Mouse (Mus musculus): ENCODE measurements around the gene Lcn3.
"Not testable (repeated sequence)": the region's sequence is repeated elsewhere in the genome, so short reads cannot be mapped to it uniquely, and the experiment has no call there.

The Lcn3 gene

DNA sequence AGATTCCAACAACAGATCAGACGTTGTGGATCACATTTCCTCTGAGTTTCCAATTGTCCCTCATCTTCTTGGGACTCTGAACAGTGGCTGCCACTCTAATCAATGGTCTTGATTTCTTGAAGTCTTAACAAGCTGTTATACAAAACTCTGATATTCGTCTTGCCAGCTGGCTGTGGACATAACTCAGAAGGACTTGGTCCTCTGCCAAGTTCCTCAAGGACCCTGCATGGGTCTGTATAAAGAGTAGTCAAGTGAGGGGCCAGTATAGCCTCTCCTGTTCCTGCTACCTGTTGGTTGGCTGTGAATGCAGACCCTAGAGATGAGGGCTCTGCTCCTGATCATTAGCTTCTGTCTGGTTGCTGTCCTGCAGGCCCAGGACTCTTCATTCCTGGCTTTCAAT, at the start of gene Lcn3:
Gene Lcn3 (plus strand): TSS at position 301 of the 400 bp plus-strand sequence.
- DNase-seq = no peak

- DNase-seq = no peak
These were observed 48.1 kb upstream of the Lcn3 start for GRCm38 (mm10) chr2:25717222-25717621.

GRCm38 (mm10) chr2:25733199-25733930, 32.0 kb upstream of the Lcn3 start:
- no peak for DNase-seq

DNA sequence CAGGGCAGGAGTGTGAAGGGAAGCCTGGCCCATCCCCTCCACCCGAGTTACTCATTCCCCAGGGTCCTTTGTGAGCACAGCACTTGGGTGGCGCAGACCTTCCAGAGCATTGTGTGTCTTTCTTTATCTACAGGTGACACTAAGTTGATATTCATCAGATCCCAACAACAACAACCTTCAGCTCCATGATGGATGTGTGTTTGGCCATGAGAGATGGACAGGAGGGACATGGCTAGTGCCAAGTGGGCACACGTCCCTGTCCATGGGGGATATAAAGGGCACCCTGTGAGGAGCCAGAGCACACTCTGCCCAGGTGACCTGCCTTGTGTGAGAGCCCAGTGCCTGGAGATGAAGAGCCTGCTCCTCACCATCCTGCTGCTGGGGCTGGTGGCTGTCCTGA, 28.7 kb upstream of the Lcn3 start, which contains the start of gene Obp2b:
Gene Obp2b (plus strand): TSS at position 301 of the 400 bp plus-strand sequence.
- not testable (repeated sequence) for DNase-seq

- no peak for DNase-seq
These were observed 23.7 kb upstream of the Lcn3 start for GRCm38 (mm10) chr2:25741671-25742070.

GRCm38 (mm10) chr2:25754201-25754600, 11.2 kb upstream of the Lcn3 start:
- no peak for DNase-seq

DNA sequence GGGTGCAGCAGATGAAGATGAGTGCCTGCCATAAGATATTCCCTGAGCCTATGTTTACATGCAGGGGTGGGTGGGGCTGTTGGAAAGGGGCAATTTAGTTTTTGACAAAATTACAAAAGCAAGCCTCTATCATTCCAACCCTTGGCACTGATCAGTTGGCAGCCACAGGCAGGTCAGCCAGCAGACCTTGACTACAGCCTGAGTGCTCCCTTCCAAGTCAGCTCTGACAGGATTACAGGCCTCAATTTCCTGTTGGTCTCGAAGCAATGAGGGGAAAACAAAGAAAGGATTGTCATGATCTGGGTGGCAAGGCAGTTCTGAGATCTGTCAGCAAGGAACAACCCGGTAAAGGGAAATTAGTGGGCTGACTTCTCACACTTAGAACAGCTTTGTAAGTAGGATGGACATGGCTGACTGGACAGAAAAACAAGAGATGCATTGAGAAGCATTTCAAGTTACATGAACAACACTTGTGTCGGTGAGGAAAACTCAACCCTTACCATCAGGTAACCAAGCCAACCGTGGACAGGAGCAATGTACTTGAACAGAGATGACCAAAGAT, 7.2 kb upstream of the Lcn3 start:
- no peak for DNase-seq

GRCm38 (mm10) chr2:25767764-25768163, 2.4 kb downstream of the Lcn3 start:
- DNase-seq = no peak

- no peak for DNase-seq
These were observed 8.1 kb downstream of the Lcn3 start for GRCm38 (mm10) chr2:25773507-25773906.

DNA sequence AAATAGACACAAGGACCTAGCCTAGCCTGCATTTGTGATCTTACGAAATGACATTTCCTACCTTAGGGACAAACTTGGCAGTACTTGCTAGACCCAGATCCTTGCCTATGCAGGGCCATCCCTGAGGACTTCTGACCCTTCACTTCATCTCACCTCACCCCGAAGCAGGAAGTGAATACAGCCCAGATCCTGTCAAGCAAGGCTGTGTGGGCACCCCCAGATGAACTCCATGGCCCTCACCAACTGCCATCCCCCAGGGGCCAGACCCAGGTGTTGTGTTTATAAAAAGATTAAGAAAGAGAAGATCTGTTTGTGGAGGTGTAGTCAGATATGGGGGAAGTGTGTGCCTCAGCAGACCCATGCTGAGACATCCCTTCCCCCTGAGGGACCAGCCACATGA, 9.3 kb downstream of the Lcn3 start:
- DNase-seq = no peak

DNA sequence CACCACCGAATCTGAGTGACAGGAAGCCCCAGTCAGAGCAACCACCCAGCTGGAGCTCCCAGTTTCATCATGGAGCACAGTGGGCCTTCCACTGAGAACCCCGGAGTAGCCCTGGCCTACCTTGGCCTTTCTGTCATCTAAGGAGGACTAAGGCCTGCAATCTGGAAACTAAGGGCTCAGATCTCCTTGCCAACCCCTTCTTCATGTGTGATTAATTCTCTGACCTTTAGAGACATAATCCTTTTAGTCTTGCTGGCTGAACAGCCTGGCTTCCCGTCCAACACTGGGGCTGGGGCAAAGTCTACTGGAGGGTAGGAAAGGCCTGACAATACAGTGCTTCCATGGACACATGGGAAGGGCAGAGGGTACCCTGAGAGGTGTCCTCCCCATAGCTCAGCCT, 10.6 kb downstream of the Lcn3 start:
- DNase-seq = no peak

- DNase-seq = no peak
These were observed 11.3 kb downstream of the Lcn3 start, which contains the start of gene Lcn11 for GRCm38 (mm10) chr2:25776717-25777116. TSS of gene Lcn11 (plus strand) at chr2:25777017.

DNA sequence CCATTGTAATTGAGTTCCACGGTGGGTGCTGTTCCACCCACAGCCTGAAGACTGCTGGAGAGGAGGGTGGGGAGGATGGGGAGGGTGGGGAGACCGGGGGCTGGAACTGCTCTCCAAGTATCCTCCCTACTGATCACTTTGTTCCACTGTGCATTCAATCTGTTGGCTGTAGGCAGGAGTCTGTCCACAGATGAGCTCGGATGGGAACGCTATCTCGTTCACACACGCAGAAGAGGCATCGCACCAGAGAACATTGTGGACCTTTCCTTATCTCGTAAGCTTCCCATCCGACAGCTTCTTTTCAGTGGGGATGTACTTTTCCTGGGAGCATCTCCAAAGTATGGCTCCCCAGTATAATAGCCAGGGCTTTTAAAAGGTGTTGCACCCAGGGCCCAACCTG, 13.7 kb downstream of the Lcn3 start:
- DNase-seq = no peak

- peak; percentile 38 for DNase-seq
These were observed 15.6 kb downstream of the Lcn3 start for GRCm38 (mm10) chr2:25780921-25781320.

DNA sequence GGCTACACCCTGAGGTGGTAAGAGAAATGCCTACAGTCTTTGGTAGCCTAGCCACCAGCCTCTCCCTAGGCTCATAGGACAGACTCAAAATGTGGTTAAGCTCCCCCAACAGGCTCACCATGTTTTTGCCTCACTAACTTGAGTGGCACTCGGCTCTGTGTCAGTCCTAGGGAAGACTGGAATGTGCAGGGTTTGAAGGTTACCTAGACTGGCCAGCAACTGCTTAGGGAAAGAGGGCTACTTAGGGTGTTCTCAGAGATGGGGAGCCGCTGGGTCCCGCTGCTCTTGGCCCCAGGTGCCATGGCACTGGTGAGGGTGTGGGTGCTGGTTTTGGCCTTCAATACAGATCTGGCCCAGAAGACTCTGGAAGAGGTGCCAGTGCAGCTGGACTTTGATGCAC, 16.6 kb downstream of the Lcn3 start, which contains the start of gene Gm13539:
Gene Gm13539 (plus strand): TSS at position 301 of the 400 bp plus-strand sequence.
- DNase-seq = no peak

DNA sequence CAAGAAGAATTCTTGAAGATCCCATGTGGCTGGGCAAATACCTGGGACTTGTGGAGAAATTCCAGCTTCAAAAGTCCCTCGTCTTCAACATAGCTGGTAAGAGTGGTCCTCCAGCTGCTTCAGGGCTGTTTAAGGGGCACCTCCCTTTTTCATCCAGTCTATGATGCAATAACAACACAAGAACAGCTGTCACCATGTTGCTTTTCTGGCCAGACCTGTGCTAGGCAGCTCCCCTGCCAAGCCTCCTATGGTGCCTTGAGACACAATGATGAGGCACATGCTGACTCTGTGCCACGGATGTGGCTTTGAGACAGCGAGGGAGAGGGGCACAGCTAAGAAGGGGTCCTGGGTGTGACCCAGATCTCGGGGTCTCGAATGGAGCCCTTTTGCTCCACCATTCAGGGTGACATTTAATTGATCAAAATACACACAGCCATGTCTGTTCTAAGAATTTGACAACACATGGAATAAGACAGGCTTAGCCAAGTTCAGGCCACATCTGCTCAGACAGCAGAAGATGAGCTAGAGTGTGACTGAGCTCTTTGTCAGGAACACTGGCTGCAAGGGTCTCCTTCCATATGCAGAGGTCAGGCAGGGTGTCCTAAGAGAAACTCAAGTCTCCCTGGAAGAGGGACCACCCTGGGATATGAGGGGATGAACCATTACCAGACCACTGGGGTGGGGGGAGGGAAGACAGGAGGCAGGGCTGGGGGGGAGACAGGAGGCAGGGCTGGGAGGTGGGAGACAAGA, 20.4 kb downstream of the Lcn3 start:
- DNase-seq = no peak

GRCm38 (mm10) chr2:25789092-25789491, 23.7 kb downstream of the Lcn3 start:
- DNase-seq = no peak

DNA sequence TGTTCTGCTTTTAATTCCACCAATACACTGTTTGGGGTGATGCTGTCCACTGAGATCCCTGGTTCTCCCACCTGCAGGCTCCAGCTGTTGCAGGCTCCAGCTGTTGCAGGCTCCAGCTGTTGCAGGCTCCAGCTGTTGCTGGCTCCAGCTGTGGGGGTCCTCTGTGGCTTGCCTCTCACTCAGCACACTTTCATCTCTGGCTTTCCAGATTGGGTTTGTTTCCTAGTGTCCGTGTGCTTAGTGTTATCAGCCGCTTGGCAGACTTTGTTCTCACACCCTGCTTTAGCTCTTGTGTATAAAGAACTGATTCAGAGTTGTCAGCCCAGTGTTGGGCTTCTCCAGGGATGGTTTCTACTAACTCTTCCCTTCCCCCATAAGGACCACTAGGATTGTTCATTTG, 32.3 kb downstream of the Lcn3 start:
- no peak for DNase-seq

DNA sequence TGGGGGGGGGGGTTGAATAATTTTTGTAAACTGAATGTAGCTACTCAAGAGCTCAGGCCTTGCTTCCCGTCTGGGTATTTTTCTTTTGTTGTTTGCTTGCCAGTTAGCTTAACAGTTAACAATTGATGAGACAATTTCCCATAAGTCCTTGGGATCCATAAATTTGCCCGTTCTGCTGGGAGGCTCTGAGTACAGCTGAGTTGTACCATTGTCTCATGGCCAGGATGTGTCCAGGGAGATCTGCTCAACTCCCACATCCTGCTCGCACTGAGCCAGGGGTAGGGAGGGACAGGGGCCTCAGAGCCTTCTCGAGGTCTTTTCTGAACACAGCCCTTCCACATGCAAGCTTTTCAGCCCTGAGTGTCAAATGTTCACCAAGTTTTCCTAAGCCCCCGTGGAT, 32.7 kb downstream of the Lcn3 start:
- no peak for DNase-seq

DNA sequence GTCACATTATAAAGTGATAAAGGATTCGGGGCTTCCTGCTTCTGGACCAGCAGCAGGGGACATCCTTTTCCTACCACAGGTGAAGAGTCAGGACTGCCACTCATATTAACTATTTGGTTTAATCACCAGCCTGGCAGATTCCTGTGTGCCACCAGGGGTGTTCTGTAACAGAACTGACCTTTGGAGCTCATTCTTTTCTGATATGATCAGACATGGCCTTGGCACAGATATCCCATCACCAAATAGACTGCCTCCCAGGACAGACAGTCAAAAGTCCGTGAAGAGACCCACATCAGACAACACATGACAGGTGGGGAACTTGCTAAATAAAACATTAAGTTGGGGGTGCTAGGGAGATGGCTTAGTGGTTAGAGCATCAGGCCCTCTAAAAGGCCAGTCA, 46.3 kb downstream of the Lcn3 start:
- DNase-seq = no peak

- no peak for DNase-seq
These were observed 48.0 kb downstream of the Lcn3 start for GRCm38 (mm10) chr2:25813364-25813763.

DNA sequence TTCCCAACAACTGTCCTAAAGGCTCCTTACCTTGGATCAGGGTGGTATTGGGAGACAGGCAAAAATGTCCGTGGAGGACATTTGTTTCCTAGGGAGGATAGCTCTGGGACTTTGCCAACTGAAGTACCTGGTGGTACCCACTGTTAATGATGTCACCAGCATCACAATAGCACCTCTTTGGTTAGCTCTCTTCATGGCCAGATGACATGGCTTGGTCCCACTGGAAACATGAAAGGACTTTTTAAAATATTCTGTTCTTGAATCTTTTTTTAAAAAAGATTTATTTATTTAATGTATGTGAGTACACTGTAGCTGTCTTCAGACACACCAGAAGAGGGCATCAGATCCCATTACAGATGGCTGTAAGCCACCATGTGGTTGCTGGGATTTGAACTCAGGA, 50.4 kb downstream of the Lcn3 start, which contains the start of gene Glt6d1:
Gene Glt6d1 (minus strand): TSS at position 101 of the 400 bp plus-strand sequence.
- not testable (repeated sequence) for DNase-seq

All from cerebellum, adult 11-12 months (tissue).